Mouse (Mus musculus): Measurements from ENCODE around the gene Cdkl1. TPM values are rescaled to one million over a fixed set of nuclear protein-coding genes. Genes with fewer than 3 reads are reported as not detected.
A peak's percentile ranks its signal among the peaks of the same experiment; 100 is the strongest.

The Cdkl1 gene
- polyA plus RNA-seq, 1 experiment from 2014 or later, result 5.0 TPM

- Histone ChIP-seq H3K4me1 (replicated peaks) (peaks cover 23% of the 10 kb centered on the region), H3K9me3 (replicated peaks) (no peaks in the 10 kb centered on the region), H3K4me2 (0 out of 2 replicates have a peak overlapping the region, but pooled peaks have one; percentile 12), H3K9ac (no peak overlapping the region), H3K4me3 (no peak overlapping the region), H3K27ac (ENCODE audit: poor library complexity, severe bottlenecking) (peak overlapping the region; percentile 57), H3K36me3 (no peaks in the 10 kb centered on the region), H3K27me3 (replicated peaks) (no peaks in the 10 kb centered on the region)
- ATAC-seq (ENCODE audit: insufficient number of reproducible peaks, low FRiP score), result peak; percentile 33; the same call in 1 of the 2 replicates
- WGBS, result 60% methylated on average over 10 of the region's 10 CpGs
These were observed 9.0 kb downstream of the Cdkl1 start for GRCm38 (mm10) chr12:69781935-69782650.

GRCm38 (mm10) chr12:69781480-69781879 is 9.6 kb downstream of the Cdkl1 start:
- H3K4me2 ChIP-seq, result no peak overlapping the region
- H3K9me3 ChIP-seq (replicated peaks), result no peaks in the 10 kb centered on the region
- WGBS, result 89% methylated on average over 8 of the region's 8 CpGs
- H3K27ac ChIP-seq (ENCODE audit: poor library complexity, severe bottlenecking), result no peak overlapping the region
- H3K27me3 ChIP-seq (replicated peaks), result no peaks in the 10 kb centered on the region
- peaks cover 29% of the 10 kb centered on the region for H3K4me1 ChIP-seq (replicated peaks)
- no peak overlapping the region for H3K4me3 ChIP-seq
- ATAC-seq (ENCODE audit: insufficient number of reproducible peaks, low FRiP score), result no peak
- no peak overlapping the region for H3K9ac ChIP-seq
- no peaks in the 10 kb centered on the region for H3K36me3 ChIP-seq

GRCm38 (mm10) chr12:69777957-69778356 is 13.1 kb downstream of the Cdkl1 start:
- Histone ChIP-seq H3K36me3 (no peaks in the 10 kb centered on the region), H3K4me1 (replicated peaks) (peaks cover 27% of the 10 kb centered on the region), H3K27ac (ENCODE audit: poor library complexity, severe bottlenecking) (no peak overlapping the region), H3K4me3 (no peak overlapping the region), H3K4me2 (no peak overlapping the region), H3K9me3 (replicated peaks) (no peaks in the 10 kb centered on the region), H3K9ac (no peak overlapping the region), H3K27me3 (replicated peaks) (no peaks in the 10 kb centered on the region)
- 71% methylated on average over 2 of the region's 2 CpGs for WGBS
- no peak for ATAC-seq (ENCODE audit: insufficient number of reproducible peaks, low FRiP score)

GRCm38 (mm10) chr12:69777341-69777730 is 13.7 kb downstream of the Cdkl1 start:
- no peak for ATAC-seq (ENCODE audit: insufficient number of reproducible peaks, low FRiP score)
- 76% methylated on average over 6 of the region's 6 CpGs for WGBS
- H3K4me2 ChIP-seq, result no peak overlapping the region
- no peaks in the 10 kb centered on the region for H3K27me3 ChIP-seq (replicated peaks)
- H3K9me3 ChIP-seq (replicated peaks), result no peaks in the 10 kb centered on the region
- H3K36me3 ChIP-seq, result no peaks in the 10 kb centered on the region
- no peak overlapping the region for H3K27ac ChIP-seq (ENCODE audit: poor library complexity, severe bottlenecking)
- H3K9ac ChIP-seq, result no peak overlapping the region
- peaks cover 29% of the 10 kb centered on the region for H3K4me1 ChIP-seq (replicated peaks)
- no peak overlapping the region for H3K4me3 ChIP-seq

GRCm38 (mm10) chr12:69776607-69777340 is 14.3 kb downstream of the Cdkl1 start:
- H3K4me3 ChIP-seq, result no peak overlapping the region
- no peak for ATAC-seq (ENCODE audit: insufficient number of reproducible peaks, low FRiP score)
- no peak overlapping the region for H3K9ac ChIP-seq
- H3K27me3 ChIP-seq (replicated peaks), result no peaks in the 10 kb centered on the region
- H3K4me1 ChIP-seq (replicated peaks), result peaks cover 24% of the 10 kb centered on the region
- H3K4me2 ChIP-seq, result no peak overlapping the region
- H3K9me3 ChIP-seq (replicated peaks), result no peaks in the 10 kb centered on the region
- no peak overlapping the region for H3K27ac ChIP-seq (ENCODE audit: poor library complexity, severe bottlenecking)
- no peaks in the 10 kb centered on the region for H3K36me3 ChIP-seq
- 60% methylated on average over 11 of the region's 11 CpGs for WGBS

- no peak overlapping the region for H3K4me2 ChIP-seq
- no peak overlapping the region for H3K9ac ChIP-seq
- no peaks in the 10 kb centered on the region for H3K36me3 ChIP-seq
- no peak overlapping the region for H3K27ac ChIP-seq (ENCODE audit: poor library complexity, severe bottlenecking)
- peaks cover 13% of the 10 kb centered on the region; the same call in 1 of the 2 replicates for H3K4me1 ChIP-seq (replicated peaks)
- H3K9me3 ChIP-seq (replicated peaks), result no peaks in the 10 kb centered on the region
- no peak for ATAC-seq (ENCODE audit: insufficient number of reproducible peaks, low FRiP score)
- H3K27me3 ChIP-seq (replicated peaks), result no peaks in the 10 kb centered on the region
- 70% methylated on average over 2 of the region's 2 CpGs for WGBS
- H3K4me3 ChIP-seq, result no peak overlapping the region
These were observed 22.2 kb downstream of the Cdkl1 start for GRCm38 (mm10) chr12:69768841-69769240.

GRCm38 (mm10) chr12:69767476-69768258 is 23.4 kb downstream of the Cdkl1 start:
- WGBS, result 58% methylated on average over 9 of the region's 9 CpGs
- H3K27ac ChIP-seq (ENCODE audit: poor library complexity, severe bottlenecking), result no peak overlapping the region
- ATAC-seq (ENCODE audit: insufficient number of reproducible peaks, low FRiP score), result no peak
- no peaks in the 10 kb centered on the region for H3K9me3 ChIP-seq (replicated peaks)
- no peak overlapping the region for H3K4me2 ChIP-seq
- no peaks in the 10 kb centered on the region for H3K36me3 ChIP-seq
- no peaks in the 10 kb centered on the region for H3K27me3 ChIP-seq (replicated peaks)
- peaks cover 13% of the 10 kb centered on the region; the same call in 1 of the 2 replicates for H3K4me1 ChIP-seq (replicated peaks)
- no peak overlapping the region for H3K9ac ChIP-seq
- H3K4me3 ChIP-seq, result no peak overlapping the region

GRCm38 (mm10) chr12:69766185-69766904 is 24.7 kb downstream of the Cdkl1 start:
- Histone ChIP-seq H3K4me3 (no peak overlapping the region), H3K4me2 (no peak overlapping the region), H3K9ac (no peak overlapping the region), H3K9me3 (replicated peaks) (no peaks in the 10 kb centered on the region), H3K36me3 (no peaks in the 10 kb centered on the region), H3K4me1 (replicated peaks) (peaks cover 10% of the 10 kb centered on the region; the same call in 1 of the 2 replicates), H3K27ac (ENCODE audit: poor library complexity, severe bottlenecking) (no peak overlapping the region), H3K27me3 (replicated peaks) (no peaks in the 10 kb centered on the region)
- ATAC-seq (ENCODE audit: insufficient number of reproducible peaks, low FRiP score), result no peak
- WGBS, result 75% methylated on average over 10 of the region's 10 CpGs

- ATAC-seq (ENCODE audit: insufficient number of reproducible peaks, low FRiP score), result no peak
- H3K9me3 ChIP-seq (replicated peaks), result no peaks in the 10 kb centered on the region
- H3K4me1 ChIP-seq (replicated peaks), result peaks cover 10% of the 10 kb centered on the region; the same call in 1 of the 2 replicates
- H3K4me3 ChIP-seq, result no peak overlapping the region
- H3K27ac ChIP-seq (ENCODE audit: poor library complexity, severe bottlenecking), result no peak overlapping the region
- H3K4me2 ChIP-seq, result no peak overlapping the region
- no peak overlapping the region for H3K9ac ChIP-seq
- 83% methylated on average over 9 of the region's 9 CpGs for WGBS
- H3K27me3 ChIP-seq (replicated peaks), result no peaks in the 10 kb centered on the region
- H3K36me3 ChIP-seq, result no peaks in the 10 kb centered on the region
These were observed 25.5 kb downstream of the Cdkl1 start for GRCm38 (mm10) chr12:69765543-69765942.

- 53% methylated on average over 2 of the region's 2 CpGs for WGBS
- Histone ChIP-seq H3K9ac (no peak overlapping the region), H3K4me2 (no peak overlapping the region), H3K4me3 (no peak overlapping the region), H3K9me3 (replicated peaks) (no peaks in the 10 kb centered on the region), H3K27ac (ENCODE audit: poor library complexity, severe bottlenecking) (no peak overlapping the region), H3K27me3 (replicated peaks) (no peaks in the 10 kb centered on the region), H3K36me3 (no peaks in the 10 kb centered on the region), H3K4me1 (replicated peaks) (peaks cover 20% of the 10 kb centered on the region)
- ATAC-seq (ENCODE audit: insufficient number of reproducible peaks, low FRiP score), result no peak
These were observed 29.5 kb downstream of the Cdkl1 start for GRCm38 (mm10) chr12:69761603-69762002.
